Mouse (Mus musculus) kidney, adult 18-20 months (tissue): ENCODE measurements around the gene Eef2.
A peak's percentile ranks its signal among the peaks of the same experiment; 100 is the strongest.

Source experiments
- DNase-seq: peaks from one replicate; pipeline ENCODE4 v3.0.0; 2021

Eef2 gene

DNA sequence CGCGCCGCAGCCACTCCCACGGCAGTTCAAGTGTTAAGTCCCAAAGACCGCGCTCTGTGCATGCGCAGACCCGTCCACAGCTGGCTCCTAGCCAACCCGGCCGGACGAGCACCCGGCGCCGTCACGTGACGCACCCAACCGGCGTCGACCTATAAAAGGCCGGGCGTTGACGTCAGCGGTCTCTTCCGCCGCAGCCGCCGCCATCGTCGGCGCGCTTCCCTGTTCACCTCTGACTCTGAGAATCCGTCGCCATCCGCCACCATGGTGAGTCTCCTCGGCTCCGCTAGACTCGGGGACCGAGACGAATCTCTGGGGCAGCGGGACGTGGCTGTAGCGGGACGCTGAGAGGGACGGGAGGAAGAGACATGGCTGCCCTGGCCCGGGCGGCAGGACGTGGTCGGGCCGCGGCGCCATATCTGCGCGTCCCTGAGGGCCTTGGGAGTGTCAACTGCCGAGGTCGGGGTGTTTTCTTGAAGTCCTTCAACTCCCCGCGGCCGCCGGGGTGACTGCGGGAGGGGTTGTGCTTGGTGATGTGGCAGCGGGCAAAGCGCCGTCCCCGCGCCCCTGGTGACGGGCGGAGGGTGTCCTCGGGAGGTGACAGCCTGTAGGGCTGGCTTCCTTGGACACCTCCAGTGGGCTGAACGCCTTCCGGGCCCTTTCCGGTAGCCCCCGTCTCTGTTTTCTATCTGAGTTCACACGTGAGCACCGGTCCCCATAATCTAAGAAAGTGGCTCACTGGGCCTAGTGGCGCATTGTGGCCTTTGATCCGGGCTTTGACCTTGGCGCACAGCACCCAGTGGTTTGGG lies at the start of gene Eef2:
Gene Eef2, plus strand, starts transcription at position 166 of the 806 bp plus-strand sequence.
- DNase-seq: peak; percentile 100

DNA sequence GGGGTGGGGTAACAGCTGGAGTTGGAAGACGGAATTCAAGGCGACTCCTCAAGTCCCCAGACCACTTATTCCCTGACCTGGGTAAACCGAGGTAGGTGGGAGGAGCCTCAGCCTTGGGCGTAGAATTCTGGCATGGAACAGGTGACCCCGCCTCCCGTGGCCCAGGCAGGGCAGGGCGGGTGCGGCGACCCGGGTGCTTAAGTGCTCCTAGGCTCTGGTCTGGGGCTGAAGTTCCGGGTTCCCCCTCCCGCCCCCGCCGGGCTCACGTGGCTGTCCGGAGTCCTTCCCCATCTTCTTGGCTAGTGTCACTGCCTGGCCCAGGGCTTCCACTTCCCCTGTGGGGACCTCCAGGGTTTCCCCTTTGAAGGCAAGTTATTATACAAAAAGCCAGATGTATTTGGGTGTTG lies 42.2 kb upstream of the Eef2 start:
- peak; percentile 81 for DNase-seq

DNA sequence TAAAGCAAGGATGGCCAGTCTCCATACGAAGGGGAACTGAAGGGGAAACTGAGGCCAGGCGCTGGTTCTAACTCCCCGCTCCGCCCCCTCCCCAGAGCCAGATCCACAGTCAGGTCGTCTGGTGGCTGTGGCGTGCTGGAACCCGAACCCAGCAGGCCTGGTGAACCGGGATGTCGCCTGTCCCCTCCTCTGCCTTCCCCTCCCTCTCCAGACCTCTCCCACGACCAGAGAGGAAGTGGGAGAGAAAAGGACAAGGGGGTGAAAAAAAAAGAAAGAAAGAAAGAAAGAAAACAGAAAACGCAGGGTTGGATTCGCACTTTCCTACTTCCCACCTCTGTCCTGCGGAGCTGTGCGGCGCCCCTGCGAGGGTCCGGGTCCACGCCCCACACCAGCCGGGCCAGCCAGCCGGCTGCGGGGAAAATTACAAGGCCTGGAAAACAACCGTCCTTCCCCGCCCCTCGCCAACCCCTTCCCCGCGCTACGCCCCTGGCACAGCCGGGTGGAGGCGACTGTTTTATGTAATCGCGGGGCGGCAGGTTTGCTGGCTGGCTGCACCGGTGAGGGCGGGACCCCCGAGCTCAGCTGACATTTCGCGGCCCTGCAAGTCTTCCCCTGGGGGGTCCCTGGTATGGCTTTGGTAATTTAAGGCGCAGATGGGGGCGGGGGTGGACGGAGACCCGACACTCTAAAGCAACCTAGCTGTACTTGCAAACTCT lies 41.3 kb upstream of the Eef2 start, which contains the start of gene Zbtb7a:
Gene Zbtb7a, plus strand, starts transcription at position 255 of the 716 bp plus-strand sequence.
- DNase-seq: peak; percentile 64

DNA sequence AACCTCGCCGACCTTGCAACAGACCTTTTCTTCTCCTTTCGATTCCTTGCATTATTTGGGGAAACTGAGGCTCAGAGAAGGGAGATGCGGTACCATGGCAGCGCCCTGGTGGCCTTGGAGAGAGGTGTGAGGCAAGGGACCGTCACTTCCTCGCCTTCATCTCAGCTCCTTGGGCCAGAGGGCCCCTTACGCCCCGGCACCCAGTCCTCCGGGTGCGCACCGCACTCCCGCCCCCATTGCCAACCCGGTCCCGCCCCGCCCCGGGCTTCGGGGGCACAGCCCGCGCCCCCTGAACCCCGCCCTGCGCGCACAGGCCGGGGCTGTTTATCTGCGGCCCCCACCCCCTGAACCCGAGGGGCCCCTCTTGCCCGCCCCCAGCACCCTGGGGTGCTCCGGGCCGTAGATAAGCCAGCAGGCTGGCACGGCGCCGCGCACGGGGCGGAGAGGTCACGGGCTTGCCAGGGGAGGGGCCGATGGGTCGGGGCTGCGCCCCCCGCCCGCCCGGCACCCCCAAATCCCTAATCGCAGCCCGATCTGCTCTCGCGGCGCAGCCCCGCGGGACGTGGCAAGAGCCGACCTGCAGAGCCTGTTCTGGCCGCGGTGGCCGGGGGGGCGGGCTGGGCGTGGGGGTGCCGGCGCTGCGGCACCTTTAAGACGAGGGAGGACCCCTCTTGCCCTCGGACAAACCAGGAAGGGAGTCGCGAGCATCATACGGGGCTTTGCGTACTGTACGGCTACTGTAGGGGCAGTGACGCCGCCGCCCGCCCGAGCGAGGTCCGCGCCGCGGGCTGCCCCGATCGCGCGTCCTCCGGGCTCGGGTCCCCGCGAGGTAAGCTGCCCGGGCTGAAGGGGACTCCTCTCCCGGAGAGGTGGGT lies 40.4 kb upstream of the Eef2 start:
- peak; percentile 80 for DNase-seq

DNA sequence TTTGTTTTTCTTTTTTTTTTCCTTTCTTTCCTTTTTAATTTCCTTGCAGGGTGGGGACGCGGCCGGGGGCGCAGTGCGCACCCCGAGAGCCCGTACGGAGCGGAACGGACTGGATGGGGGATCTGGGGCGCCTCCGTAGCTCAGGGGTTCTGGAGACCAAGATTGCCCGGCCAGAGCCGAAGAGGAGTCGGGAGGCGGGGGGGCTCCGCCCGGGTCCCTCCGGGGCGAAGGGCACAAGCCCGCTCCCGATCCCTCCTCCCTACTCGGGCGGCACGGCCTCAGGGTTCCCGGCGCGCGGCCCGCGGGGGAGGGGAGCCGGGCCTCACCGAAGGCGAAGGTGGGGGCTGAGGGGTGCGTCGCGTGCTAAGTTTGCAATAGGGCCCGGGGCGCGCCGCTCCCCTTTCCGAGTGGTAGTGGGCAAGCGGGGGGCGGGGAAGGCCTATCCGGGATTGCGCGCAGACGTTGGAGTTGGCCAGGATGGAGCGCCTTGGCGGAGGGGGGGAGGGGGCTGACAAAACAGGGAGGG lies 39.7 kb upstream of the Eef2 start:
- DNase-seq: peak; percentile 88

DNA sequence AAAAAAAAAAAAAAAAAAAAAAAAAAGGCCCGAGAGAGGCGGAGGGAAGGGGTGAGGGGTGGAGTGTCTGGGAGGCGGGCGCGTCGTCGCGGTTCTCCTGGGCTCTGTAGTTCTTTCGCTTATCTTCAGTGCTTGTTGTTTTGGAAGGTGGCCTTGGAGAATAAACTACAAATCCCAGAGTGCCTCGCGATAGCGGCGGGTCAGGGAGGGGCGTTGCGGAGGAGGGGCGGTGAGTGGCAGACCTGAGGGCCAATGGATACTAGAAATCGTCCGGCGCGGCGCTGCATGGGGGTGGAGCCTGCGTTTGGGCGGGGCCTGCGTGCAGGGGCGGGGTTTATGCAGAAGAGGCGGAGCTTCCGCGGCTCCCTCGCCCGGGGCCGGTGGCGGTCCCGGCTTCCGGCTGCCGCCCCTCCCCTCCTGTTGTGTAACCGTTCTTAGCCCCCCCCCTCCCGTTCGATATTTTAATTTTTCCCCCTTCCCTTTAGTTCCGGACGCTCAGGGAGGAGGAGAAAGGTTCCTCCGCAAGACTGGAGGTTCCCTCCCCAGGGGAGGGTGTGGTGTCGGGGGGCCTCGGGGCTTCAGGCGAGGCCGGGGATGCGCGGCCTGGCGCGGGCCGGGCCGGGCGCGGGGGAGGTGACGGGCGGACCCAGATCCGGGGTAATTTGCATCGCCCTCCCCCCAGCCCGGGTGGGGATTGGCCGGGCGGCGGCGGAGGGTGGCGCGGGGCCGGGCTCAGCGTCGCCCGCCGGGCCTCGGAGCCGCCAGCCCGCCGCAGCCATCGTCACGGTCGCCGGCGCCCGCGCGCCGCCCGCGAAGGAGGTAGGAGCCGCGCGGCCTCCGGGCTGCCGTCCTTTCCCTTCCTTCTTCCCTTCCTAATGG lies 38.9 kb upstream of the Eef2 start:
- DNase-seq: peak; percentile 99

DNA sequence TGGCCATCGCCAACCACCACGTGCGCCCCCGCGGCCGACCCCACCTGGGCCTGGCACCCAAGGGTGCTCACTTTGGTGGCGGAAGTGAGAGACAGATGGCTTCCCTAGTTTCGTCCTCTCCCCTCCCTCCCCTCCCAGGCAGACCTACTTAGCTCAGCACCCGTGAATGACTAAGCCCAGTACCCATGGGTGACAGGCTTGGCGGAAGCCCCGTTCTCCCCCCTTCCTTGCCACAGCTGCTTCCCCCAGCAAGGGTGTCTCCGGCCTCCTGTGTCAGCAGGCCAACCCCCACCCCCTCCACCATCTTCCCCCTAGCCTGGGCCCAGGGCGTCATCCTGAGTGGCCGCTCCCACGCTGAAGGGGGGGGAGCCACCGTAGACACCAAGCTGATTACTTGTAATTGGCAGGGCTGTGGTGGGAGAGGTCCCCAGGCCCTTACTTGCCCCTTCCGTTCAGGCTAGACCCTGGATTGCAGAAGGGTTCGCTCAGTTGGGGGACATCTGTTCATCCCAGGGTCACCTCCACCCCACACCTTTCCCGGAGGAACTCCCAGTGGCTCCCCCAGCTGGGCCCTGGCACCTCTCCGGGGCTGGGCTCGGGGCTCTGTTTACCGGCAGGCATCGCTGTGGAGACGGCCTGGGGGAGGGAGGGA lies 38.2 kb upstream of the Eef2 start:
- DNase-seq: no peak

DNA sequence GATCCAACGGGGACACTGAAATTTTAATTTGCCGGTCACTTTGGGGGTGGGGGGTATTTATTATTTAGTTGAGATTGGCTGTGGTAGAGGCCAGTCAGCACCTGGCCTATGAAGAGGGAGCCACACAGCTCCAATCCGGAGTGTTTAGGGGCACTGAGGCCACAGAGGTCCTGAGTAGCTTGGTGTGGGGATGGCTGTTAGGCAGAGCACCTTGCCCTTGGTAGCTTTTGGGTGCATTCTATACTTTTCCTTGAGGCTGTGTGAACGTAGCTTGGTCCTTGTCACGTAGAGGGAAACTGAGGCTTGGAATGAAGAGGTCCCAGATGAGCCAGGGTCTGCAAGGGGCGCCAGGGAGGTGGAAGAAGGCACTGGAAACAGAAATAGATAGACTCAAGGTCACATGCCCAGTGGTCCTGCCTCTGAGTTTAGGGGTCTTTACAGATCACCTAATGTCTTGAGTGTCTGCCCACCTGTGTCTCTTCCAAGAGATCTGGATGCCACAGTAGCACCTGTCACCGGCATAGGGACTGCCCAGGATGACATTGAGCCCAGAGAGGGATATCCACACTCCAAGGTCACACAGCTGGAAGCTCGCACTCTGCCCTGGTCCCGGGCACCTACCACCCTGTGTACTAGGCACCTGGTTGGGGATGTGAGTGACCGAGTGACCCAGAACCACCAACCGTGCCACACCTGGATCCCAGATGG lies 37.5 kb upstream of the Eef2 start:
- no peak for DNase-seq

DNA sequence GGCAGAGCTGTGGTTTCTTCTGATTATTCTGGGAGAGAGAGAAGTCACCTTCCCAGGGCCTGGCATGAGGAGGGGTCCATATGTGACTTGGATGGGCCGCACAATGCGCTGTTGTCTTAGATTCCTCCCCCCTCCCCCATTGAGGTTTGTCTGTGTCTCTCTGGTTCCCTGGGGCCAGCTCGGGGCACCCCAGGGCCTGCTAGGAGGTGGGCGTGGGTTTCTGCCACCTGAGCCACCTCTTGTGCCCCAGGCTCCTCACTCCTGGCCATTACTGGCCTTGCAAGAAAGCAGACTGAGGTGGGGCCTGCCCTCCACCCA lies 36.9 kb upstream of the Eef2 start:
- no peak for DNase-seq

DNA sequence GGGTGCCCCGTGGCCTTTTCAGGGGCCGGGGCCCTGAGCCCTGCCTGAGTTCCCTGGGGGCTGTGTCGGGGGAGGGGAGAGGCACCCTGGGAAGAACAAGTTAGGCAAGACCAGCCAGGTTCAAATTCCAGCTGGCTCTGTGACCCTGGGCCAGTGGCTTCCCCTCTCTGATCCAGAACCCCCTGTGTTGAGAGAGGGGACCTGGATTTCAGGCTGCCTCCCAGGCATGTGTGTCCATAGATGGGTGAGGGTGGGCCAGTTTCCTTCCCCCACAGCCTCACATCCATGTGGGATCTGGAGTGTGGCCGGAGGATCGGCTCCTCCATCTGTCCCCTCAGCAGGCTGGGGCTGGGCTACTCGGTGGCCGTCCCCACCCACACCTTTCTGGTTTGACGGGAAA lies 36.4 kb upstream of the Eef2 start:
- no peak for DNase-seq

DNA sequence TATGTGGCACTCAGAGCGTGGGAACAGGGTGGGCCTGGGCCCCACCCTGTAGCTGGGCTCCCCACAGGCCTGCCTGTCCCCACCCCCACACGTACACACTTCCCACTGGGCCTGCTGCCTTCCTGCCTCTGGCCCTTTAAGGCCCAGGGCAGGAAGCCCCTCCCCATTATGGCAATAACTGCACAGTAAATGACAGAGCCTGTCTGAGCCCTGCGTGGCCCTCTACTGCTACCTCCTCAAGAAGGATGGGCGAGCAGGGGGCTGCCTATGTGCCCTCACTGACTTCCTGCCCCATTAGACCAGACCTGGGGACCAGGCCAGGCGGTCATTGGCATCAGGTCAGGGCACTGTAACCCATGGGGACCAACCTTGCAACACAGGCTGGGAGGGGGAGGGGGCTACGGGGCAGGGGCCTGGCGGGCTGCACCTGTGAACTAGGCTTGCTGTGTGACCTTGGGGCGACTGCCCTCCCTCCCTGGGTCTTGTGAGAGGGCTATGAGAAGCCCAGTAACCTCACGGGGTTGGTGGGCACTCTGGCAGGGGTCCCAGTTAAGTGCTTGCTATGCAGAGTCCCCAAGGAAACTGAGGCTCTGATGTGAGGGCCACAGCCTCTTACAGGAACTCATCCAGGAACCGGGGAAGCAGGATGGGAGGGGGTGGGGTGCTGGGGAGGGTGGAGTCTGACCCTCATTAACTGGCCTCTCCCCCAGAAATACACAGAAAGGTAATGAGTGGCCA lies 35.5 kb upstream of the Eef2 start:
- DNase-seq: no peak

DNA sequence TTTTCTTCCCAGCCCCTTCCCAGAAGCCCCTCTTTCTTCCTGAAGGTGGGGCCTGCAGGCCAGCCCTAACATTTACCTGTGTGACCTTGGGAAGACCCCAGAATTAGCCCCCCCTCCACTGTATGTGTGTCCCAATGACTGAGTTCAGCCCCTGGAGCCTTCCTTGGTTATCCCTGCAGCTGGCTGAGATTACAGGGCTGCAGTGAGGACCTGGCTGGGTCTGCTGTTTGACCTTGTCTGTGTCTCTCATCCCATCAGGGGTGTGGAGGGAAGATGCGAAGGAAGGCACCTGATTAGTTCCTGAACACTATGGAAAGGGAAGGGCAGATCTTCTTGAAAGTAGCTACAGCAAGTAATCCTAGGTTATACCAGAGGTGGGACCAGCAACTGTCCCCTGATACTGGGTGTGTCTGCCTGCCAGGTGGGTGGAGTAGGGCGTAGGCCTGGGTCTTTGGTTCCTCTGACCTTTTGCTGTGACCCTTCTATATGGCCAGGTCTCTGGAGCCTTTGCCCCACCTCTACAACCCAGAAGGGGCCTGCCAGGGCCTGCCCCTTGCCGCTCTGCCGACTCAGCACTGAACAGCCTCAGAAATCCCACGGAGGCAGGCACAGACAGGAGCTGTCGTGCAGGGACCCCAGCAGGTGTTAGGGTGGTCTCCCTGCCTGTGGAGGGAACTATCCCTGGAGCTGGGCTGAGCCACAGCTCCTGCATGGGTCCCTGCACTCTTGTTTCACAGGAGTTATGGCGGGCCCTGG lies 34.8 kb upstream of the Eef2 start:
- no peak for DNase-seq

DNA sequence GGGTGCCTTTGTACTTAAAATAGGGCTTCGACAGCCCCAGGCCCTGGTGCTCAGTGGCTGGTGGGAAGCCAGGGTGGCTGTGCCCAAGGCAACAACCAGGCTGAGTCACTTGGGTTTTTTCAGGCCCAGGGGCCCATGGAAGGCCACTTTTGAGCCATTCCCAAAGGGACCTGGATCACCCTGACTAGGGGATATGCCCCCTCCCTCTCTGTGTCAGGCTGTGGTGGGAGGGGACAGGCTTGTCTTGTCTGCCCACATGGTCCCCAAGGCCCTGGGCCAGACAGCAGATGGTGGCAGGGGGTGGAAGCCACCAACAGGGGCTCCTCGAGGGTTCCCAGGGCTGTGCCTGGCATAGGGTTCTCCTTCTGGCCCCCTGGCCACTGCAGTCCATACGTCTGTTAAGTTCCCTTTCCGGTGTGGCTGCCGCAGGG lies 33.9 kb upstream of the Eef2 start:
- DNase-seq: no peak

DNA sequence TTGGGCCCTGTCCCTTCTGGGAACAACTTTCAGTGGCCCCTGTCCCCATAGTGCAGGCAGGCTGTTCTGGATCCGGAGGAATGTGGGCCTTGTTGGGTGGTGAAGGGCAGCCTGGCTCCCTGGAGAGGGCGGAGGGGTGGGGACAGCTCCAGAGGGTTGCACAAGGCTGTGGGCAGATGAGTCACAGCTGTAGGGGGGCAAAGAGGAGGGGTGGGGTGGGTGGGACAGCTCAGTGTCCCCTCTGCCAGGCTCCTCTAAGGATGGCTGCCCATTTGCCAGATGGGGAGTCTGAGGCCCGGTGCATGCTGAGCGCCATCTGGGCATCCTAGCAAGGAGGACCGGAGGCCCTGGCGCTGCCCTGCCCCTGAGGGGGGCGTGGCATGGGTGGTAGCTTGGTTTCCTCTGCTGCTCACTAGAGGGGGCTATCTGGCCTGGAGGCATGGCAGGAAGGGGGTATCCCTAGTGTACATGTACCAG lies 33.2 kb upstream of the Eef2 start:
- DNase-seq: no peak

DNA sequence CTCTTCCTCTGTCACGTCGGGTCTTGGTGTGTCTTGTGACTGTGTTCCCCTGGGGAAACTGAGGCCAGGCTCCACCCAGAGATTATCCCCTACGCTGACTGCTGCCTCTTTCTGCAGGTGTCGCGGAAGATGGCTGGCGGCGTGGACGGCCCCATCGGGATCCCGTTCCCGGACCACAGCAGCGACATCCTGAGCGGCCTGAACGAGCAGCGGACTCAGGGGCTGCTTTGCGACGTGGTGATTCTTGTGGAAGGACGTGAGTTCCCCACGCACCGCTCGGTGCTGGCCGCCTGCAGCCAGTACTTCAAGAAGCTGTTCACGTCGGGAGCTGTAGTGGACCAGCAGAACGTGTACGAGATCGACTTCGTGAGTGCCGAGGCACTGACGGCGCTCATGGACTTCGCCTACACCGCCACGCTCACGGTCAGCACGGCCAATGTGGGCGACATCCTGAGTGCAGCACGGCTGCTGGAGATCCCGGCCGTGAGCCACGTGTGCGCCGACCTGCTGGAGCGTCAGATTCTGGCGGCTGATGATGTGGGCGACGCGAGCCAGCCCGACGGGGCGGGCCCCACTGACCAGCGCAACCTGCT lies 32.5 kb upstream of the Eef2 start:
- DNase-seq: no peak

DNA sequence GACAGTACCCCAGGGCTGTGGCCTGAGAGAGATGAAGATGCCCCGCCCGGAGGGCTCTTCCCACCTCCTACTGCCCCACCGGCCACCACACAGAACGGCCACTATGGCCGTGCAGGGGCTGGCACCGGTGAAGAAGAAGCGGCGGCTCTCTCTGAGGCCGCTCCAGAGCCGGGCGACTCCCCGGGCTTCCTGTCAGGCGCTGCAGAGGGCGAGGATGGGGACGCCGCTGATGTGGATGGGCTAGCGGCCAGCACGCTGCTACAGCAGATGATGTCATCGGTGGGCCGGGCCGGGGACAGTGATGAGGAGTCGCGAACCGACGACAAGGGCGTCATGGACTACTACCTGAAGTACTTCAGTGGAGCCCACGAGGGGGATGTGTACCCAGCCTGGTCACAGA lies 31.8 kb upstream of the Eef2 start:
- DNase-seq: peak; percentile 36

DNA sequence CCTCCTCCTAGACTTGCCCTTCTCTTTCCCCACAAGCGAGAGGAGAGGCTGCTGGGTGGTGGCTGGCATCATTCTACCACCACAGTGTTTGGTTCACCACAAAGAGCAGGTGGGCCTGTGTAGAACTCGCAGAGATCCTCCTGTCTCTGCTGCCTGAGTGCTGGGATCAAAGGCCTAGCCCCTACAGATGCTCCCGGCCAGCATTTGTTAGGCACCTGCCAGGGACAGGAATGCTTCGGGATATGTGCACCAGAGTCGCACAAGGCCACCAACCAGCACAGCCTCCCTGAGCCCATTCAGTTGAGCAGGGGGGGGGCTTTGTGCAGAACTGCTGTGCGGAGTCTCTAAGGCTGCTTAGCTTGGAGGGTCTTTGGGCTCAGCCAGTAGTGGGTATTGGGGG lies 31.1 kb upstream of the Eef2 start:
- no peak for DNase-seq

DNA sequence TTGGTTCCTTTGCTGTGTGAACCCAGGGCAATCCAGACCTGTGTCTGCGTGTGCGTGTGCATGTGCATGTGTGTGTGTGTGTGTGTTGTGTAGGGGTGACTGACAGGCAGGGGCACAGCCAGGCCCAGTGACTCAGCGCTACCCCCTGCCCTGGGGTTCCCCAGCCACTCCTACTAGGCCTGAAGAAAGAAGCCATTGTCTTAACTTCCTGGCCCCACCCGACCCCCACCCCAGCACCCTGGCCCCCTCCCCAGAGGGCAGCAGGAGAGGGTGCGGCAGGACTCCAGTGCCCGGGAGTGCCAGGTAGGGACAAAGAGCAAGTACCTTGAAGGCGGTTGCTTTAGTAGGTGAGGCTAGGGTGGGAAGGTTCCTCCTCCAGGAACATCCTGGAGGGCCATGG lies 30.7 kb upstream of the Eef2 start:
- DNase-seq: no peak

DNA sequence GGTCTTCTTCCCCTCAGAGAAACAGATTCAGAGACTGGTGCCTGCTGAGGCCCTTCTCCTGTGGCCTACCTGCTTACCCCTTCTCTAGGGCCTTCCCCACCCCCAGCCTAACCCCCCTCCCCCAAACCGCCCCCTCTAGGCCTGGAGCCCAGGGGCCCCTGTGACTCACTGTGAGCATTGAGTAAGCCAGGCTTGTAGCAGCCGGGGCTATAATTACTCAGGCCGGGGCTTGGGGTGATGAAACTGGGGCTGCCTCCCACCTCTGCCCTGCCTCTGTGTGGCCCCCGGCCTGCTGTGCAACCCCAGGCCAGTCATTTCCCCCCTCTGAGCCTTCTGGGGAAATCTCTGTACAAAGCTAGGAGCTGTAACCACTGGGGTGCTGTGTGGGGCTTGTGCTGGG lies 30.1 kb upstream of the Eef2 start:
- DNase-seq: no peak
